Mouse (Mus musculus): ENCODE results near the gene Hist1h4d. TPM values are rescaled to one million over a fixed set of nuclear protein-coding genes. Genes with fewer than 3 reads are reported as not detected.
A peak's percentile ranks its signal among the peaks of the same experiment; 100 is the strongest.
"Not testable (repeated sequence)": the region's sequence is repeated elsewhere in the genome, so short reads cannot be mapped to it uniquely, and the experiment has no call there.

The Hist1h4d gene
- total RNA-seq (2021): 10 to 100 TPM; 88.4 to 95.8 TPM
- long read RNA-seq, experiment 1: 0 reads
- long read RNA-seq, experiment 2: 0 reads

DNA sequence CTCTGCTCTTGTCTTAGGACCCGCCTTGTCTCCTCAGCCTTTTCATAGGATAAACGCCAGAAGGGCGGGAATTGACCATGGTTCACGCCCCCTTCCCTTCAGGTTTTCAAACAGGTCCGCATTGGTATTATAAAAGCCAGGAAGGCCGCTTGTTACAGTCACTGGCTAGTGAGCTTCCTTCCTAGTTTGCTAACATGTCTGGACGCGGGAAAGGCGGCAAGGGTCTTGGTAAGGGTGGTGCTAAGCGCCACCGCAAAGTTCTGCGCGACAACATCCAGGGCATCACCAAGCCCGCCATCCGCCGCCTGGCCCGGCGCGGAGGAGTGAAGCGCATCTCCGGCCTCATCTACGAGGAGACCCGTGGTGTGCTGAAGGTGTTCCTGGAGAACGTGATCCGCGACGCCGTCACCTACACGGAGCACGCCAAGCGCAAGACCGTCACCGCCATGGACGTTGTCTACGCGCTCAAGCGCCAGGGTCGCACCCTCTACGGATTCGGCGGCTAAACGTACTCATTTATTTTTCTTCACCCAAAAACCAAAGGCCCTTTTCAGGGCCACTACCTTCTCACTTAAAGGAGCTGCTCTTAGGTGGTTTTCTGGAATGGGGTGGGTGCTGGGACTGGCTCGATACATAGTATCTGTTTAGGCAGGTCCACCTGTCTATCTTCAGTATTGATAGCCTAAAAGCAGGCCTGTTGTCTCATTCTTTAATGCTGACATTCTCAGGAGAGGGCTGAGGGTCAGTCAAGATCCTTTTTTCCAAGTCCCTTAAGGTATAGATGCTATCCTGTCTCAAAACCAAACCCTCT, at the start of gene Hist1h4d:
Gene Hist1h4d, plus strand, starts transcription at position 191 of the 811 bp plus-strand sequence.
- intact Hi-C loops (cut with DNase I; ENCODE audit: low total_unique reads): no loop called here
- DNase-seq: peak; percentile 87

DNA sequence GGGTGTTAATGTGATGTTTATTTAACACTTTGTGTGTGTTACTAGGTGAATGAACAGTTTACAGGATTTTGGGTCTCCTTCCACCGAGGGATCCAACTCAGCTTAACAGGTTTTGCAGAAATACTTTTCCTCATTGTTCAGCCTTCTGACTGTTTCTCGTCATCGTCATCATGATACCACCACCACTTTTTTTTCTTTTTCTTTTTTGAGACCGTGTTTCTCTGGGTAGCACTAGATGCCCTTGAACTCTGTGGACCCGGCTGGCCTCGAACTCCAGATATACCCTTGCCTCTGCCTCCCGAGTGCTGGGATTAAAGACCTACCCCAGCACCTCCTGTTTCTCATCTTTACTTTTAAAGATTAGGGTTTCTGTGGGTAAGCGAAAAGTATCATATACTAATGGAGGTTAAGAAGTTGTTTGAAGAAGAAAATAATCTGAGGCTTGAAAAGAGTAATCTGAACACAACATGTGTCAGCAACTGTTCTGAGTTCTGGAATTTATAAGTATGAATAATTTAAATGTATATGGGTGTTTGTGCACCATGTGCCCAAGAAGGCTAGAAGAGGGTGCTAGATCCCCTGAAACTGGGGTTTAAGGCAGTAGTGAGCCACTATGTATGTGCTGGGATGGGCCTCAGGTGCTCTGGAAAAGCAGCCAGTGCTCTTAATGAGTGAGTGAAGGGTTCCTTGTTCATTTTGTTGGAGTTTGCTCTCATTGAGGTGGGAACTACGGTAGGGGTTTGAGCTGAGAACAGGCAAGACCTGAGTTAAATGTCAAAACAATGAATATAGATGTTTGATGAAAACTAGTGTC, 48.9 kb upstream of the Hist1h4d start:
- intact Hi-C loops (cut with DNase I; ENCODE audit: low total_unique reads): no loop called here
- no peak for DNase-seq

DNA sequence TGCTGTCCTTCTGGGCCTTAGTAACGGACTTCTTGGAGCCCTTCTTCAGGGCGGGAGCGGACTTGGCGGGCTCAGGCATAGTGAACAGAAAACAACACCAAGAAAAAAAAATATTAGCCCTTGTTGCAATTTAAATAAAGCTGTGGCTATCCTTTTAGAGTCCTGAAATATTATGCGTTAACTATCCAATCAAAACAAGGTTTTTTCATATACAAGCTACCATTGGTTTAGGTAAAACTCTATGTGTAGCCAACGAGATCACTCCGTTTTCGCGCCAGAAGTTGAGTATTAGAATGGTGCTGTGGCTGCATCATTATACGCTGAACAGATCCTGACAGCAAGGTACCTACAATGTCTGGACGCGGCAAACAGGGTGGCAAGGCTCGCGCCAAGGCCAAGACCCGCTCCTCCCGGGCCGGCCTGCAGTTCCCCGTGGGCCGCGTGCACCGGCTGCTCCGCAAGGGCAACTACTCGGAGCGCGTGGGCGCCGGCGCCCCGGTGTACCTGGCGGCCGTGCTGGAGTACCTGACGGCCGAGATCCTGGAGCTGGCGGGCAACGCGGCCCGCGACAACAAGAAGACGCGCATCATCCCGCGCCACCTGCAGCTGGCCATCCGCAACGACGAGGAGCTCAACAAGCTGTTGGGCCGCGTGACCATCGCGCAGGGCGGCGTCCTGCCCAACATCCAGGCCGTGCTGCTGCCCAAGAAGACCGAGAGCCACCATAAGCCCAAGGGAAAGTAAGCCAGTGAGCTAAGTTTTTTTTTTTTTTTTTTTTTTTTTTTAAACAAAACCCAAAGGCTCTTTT, 47.6 kb upstream of the Hist1h4d start, which contains the start of gene Hist1h2af:
Gene Hist1h2af, plus strand, starts transcription at position 347 of the 808 bp plus-strand sequence.
- peak; percentile 36 for DNase-seq
- intact Hi-C loops (cut with DNase I; ENCODE audit: low total_unique reads): not testable (repeated sequence)

DNA sequence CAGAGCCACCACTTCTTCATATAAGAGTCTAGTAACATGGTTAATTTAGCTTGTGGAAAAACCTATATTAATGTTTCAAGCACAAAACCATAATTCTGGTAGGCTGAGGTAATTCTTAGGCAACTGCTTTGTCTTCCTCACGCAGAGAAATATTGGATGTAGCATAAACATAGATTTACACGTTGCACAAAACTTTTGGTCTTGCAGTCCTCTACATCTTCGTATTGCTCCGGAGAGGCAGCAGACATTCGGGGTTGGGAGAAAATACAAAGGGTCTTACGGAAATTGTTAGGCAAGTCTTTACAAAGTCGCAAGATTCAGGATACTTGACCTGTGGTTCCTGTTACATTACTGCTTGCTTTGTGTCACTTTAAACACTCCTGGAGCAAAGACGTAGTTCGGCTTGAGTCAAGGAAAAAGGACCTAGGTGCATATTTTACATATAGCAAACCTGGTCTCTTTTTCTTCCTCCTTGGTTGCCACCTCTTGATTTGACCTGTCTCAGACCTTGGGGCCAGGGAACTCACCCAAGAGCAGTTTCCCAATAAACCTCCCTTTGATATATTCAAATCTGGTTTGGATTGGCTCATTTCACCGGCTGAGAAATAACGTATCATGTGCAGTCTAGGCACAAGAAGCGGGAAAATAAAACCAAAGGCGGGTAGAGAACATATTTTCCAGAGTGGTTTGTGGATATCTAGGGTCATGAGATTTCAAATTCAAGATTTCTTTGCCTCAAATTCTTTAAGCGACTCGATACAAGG, 46.8 kb upstream of the Hist1h4d start:
- intact Hi-C loops (cut with DNase I; ENCODE audit: low total_unique reads): no loop called here
- no peak for DNase-seq

GRCm38 (mm10) chr13:23535137-23536075, 46.0 kb upstream of the Hist1h4d start, which contains the start of gene Hist1h3g:
Gene Hist1h3g (plus strand): TSS chr13:23535422.
- DNase-seq: peak; percentile 76
- intact Hi-C loops (cut with DNase I; ENCODE audit: low total_unique reads): not testable (repeated sequence)

DNA sequence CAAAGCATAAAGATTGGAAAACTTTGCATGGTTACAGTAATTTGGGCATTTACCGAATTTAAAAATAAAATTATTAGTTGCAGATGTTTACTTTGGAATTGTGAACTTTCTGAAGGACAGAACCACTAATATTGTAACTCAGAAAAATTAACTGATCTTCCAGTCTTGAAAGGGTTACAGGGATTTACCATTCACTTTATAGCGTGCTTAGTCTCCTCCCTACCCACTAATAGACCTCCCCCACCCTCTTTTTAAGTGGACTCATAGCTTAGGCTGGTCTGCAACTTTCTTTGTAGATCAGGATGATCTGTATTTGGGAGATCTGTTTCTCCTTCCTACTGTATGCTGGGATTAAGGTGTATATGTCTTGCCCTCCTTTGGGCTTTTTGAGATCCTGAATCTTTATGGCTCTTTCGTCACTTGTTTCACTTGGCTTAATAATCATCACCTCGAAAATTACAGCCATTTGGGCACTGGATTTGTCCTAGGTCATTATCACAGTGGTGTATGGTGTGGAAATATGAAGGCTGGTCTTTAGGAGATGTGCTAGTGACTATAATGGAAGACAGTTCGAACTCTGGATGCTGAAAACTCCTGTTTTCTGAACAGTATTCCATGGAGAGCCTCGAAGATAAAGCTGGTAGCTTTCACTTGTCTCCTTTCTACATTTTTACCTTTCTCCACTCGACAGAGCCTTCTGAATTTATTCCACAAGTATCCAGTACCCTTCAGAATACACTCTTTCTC, 45.1 kb upstream of the Hist1h4d start:
- intact Hi-C loops (cut with DNase I; ENCODE audit: low total_unique reads): no loop called here
- no peak for DNase-seq

- DNase-seq: no peak
- intact Hi-C loops (cut with DNase I; ENCODE audit: low total_unique reads): no loop called here
These were observed 44.2 kb upstream of the Hist1h4d start for GRCm38 (mm10) chr13:23537006-23537710.

DNA sequence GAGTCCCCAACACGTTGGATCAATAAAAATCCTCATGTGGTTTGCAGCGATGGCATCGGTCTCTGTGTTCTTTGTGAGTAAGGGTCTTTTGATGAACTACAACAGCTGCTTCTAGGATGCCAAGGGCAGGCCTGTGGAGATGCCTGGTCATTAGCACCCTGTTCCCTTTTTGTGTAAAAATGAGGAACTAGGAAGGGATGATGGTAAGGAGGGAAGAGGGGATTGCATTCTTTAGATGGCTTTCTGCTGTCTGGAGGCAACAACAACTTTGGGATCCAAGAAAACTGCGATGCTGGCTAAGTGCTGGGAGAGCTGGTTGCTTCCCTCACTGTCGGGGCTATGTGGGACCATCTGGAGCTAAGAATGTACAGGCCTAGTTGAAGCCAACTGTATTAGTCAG, 43.1 kb upstream of the Hist1h4d start:
- intact Hi-C loops (cut with DNase I; ENCODE audit: low total_unique reads): no loop called here
- no peak for DNase-seq

DNA sequence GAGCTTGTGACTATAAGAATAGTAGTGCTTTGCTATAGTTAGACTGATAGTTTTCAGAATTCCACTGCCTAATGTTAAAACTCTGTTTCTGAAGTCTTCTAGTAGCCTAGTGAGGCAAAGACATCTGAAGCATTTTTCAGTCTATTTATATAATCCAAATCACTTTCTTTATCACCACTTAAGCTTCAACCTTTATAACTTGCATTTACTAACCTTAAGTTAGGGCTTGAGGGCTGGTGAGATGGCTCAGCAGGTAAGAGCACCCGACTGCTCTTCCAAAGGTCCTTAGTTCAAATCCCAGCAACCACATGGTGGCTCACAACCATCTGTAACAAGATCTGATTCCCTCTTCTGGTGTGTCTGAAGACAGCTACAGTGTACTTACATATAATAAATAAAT, 41.6 kb upstream of the Hist1h4d start:
- DNase-seq; intact Hi-C loops (cut with DNase I; ENCODE audit: low total_unique reads): not testable (repeated sequence)

DNA sequence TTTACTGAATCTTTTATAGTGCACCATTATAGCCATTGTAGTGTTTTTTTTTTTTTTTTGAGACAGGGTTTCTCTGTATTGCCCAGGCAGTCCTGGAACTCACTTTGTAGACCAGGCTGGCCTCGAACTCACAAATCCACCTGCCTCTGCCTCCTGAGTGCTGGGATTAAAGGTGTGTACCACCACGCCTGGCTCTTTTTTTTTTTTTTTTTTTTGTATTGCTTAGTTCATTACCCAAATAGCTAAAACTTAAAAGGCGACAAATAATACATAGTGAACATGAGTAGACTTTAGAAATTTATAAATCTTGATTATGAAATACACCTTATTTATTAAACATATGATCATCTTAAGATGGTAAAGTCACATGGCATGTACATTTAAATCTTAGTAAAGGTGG, 39.9 kb upstream of the Hist1h4d start:
- no peak for DNase-seq
- intact Hi-C loops (cut with DNase I; ENCODE audit: low total_unique reads): no loop called here

DNA sequence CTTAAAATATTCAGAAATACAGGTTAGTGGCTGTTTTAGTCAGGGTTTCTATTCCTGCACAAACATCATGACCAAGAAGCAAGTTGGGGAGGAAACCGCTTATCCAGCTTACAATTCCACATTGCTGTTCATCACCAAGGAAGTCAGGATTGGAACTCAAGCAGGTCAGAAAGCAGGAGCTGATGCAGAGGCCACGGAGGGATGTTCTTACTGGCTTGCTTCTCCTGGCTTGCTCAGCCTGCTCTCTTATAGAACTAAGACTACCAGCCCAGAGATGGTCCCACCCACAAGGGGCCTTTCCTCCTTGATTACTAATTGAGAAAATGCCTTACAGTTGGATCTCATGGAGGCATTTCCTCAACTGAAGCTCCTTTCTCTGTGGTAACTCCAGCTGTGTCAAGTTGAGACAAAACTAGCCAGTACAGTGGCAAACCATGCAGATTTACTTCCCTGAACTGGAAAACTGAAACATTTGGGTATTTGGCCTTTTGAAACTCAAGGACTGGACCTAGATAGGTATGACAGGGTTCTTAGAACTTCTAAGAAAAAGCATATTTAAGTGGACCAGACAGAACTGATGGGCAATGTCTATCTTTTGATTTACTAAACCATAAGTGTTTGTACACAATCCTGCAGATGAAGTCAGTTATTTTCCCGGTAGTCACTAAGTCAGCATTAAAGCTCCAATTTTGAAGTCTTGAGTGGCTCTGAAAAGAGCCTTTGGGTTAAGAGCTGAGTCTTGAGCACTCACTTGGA, 39.0 kb upstream of the Hist1h4d start:
- DNase-seq; intact Hi-C loops (cut with DNase I; ENCODE audit: low total_unique reads): not testable (repeated sequence)

GRCm38 (mm10) chr13:23542999-23543607, 38.3 kb upstream of the Hist1h4d start, which contains the start of gene Hist1h2bh:
Gene Hist1h2bh (minus strand): TSS chr13:23543392.
- intact Hi-C loops (cut with DNase I; ENCODE audit: low total_unique reads): not testable (repeated sequence)

DNA sequence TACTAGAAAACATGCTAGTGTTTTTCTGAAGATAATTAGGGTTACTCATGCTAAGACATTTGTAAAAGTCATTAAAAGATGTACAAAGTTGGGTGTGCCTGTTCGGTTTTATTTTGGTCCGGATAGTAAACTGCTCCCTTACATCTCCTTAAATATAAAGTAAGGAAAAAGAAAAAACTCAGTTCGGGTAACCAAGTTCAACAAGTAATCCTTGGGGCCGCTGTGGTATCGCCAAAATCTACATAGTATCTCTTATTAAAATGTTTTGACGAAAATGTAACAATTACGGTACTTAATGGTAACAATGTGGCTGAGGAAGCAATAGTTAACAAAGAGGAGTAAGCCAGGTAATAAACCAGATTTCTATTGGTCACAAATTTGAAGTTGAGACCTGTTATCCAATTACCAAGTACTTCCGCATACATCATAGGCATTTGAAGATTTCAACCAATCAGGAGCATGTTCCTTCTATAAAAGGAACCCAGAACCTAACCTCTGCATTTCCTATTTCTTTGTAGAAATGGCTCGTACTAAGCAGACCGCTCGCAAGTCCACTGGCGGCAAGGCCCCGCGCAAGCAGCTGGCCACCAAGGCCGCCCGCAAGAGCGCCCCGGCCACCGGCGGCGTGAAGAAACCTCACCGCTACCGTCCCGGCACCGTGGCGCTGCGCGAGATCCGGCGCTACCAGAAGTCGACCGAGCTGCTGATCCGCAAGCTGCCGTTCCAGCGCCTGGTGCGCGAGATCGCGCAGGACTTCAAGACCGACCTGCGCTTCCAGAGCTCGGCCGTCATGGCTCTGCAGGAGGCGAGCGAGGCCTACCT, 37.2 kb upstream of the Hist1h4d start, which contains the start of gene Hist1h3f:
Gene Hist1h3f, plus strand, starts transcription at position 88 of the 822 bp plus-strand sequence.
- intact Hi-C loops (cut with DNase I; ENCODE audit: low total_unique reads): no loop called here
- DNase-seq: peak; percentile 26

More at GRCm38 (mm10) chr13:23542999-23543607, 38.3 kb upstream of the Hist1h4d start, which contains the start of gene Hist1h2bh:
- peak; percentile 24 for DNase-seq

GRCm38 (mm10) chr13:23544787-23545120, 36.6 kb upstream of the Hist1h4d start:
- intact Hi-C loops (cut with DNase I; ENCODE audit: low total_unique reads); DNase-seq: not testable (repeated sequence)

All from gastrocnemius, postnatal 14 days (tissue).